Mouse (Mus musculus): ENCODE data around the gene Wwp2. TPM values are rescaled to one million over a fixed set of nuclear protein-coding genes. Genes with fewer than 3 reads are reported as not detected.

Gene Wwp2
- polyA plus RNA-seq, 1 experiment from 2014 or later, result 84.3 TPM

- Histone ChIP-seq H3K4me2 (replicated peaks) (no peak overlapping the region), H3K9ac (no peak overlapping the region), H3K27me3 (no peaks in the 10 kb centered on the region), H3K9me3 (replicated peaks) (no peaks in the 10 kb centered on the region), H3K4me1 (peaks cover 10% of the 10 kb centered on the region; the same call in 1 of the 2 replicates), H3K4me3 (replicated peaks) (no peak overlapping the region), H3K36me3 (peaks cover 78% of the 10 kb centered on the region), H3K27ac (replicated peaks) (no peak overlapping the region)
- no peak for ATAC-seq (ENCODE audit: insufficient number of reproducible peaks, low FRiP score, low TSS enrichment, low read depth)
- 92% methylated on average over 13 of the region's 13 CpGs for WGBS
These were observed 144.7 kb downstream of the Wwp2 start for GRCm38 (mm10) chr8:107580879-107581278.

- H3K4me3 ChIP-seq (replicated peaks), result no peak overlapping the region
- no peaks in the 10 kb centered on the region for H3K9me3 ChIP-seq (replicated peaks)
- no peak overlapping the region for H3K9ac ChIP-seq
- no peaks in the 10 kb centered on the region for H3K27me3 ChIP-seq
- peaks cover 10% of the 10 kb centered on the region; the same call in 1 of the 2 replicates for H3K4me1 ChIP-seq
- 96% methylated on average over 4 of the region's 4 CpGs for WGBS
- H3K4me2 ChIP-seq (replicated peaks), result no peak overlapping the region
- ATAC-seq (ENCODE audit: insufficient number of reproducible peaks, low FRiP score, low TSS enrichment, low read depth), result no peak
- H3K27ac ChIP-seq (replicated peaks), result no peak overlapping the region
- H3K36me3 ChIP-seq, result peaks cover 79% of the 10 kb centered on the region
These were observed 145.4 kb downstream of the Wwp2 start for GRCm38 (mm10) chr8:107581536-107581935.

GRCm38 (mm10) chr8:107582136-107582535 lies 146.0 kb downstream of the Wwp2 start:
- no peak overlapping the region for H3K4me2 ChIP-seq (replicated peaks)
- H3K36me3 ChIP-seq, result peaks cover 79% of the 10 kb centered on the region
- no peak overlapping the region for H3K4me3 ChIP-seq (replicated peaks)
- WGBS, result 91% methylated on average over 11 of the region's 11 CpGs
- H3K4me1 ChIP-seq, result peaks cover 9% of the 10 kb centered on the region; the same call in 1 of the 2 replicates
- no peaks in the 10 kb centered on the region for H3K9me3 ChIP-seq (replicated peaks)
- H3K9ac ChIP-seq, result no peak overlapping the region
- no peak for ATAC-seq (ENCODE audit: insufficient number of reproducible peaks, low FRiP score, low TSS enrichment, low read depth)
- H3K27ac ChIP-seq (replicated peaks), result no peak overlapping the region
- H3K27me3 ChIP-seq, result no peaks in the 10 kb centered on the region

GRCm38 (mm10) chr8:107587429-107587994 lies 151.3 kb downstream of the Wwp2 start:
- peak overlapping the region; percentile 66 for H3K4me2 ChIP-seq (replicated peaks)
- peaks cover 9% of the 10 kb centered on the region; the same call in 1 of the 2 replicates for H3K4me1 ChIP-seq
- WGBS, result 0% methylated on average over 17 of the region's 17 CpGs
- H3K27ac ChIP-seq (replicated peaks), result peak overlapping the region; percentile 84
- peak overlapping the region; percentile 69 for H3K4me3 ChIP-seq (replicated peaks)
- ATAC-seq (ENCODE audit: insufficient number of reproducible peaks, low FRiP score, low TSS enrichment, low read depth), result no peak
- no peaks in the 10 kb centered on the region for H3K27me3 ChIP-seq
- peaks cover 32% of the 10 kb centered on the region for H3K36me3 ChIP-seq
- peak overlapping the region; percentile 69 for H3K9ac ChIP-seq
- H3K9me3 ChIP-seq (replicated peaks), result no peaks in the 10 kb centered on the region

GRCm38 (mm10) chr8:107587995-107588780 lies 152.0 kb downstream of the Wwp2 start, which contains the start of gene Psmd7:
Psmd7 (minus strand) TSS chr8:107588464.
- Histone ChIP-seq H3K4me1 (peaks cover 9% of the 10 kb centered on the region; the same call in 1 of the 2 replicates), H3K27me3 (no peaks in the 10 kb centered on the region), H3K4me2 (replicated peaks) (peak within 1 kb of the TSS; percentile 66), H3K4me3 (replicated peaks) (peak within 1 kb of the TSS; percentile 69), H3K9ac (peak within 1 kb of the TSS; percentile 69), H3K9me3 (replicated peaks) (no peaks in the 10 kb centered on the region), H3K36me3 (peaks cover 25% of the 10 kb centered on the region), H3K27ac (replicated peaks) (peak within 1 kb of the TSS; percentile 84)
- 1% methylated on average over 65 of the region's 65 CpGs for WGBS
- ATAC-seq (ENCODE audit: insufficient number of reproducible peaks, low FRiP score, low TSS enrichment, low read depth), result peak; percentile 92

GRCm38 (mm10) chr8:107593967-107594729 lies 158.0 kb downstream of the Wwp2 start:
- no peak overlapping the region for H3K4me3 ChIP-seq (replicated peaks)
- H3K9ac ChIP-seq, result no peak overlapping the region
- no peaks in the 10 kb centered on the region for H3K36me3 ChIP-seq
- no peak overlapping the region for H3K27ac ChIP-seq (replicated peaks)
- H3K9me3 ChIP-seq (replicated peaks), result no peaks in the 10 kb centered on the region
- ATAC-seq (ENCODE audit: insufficient number of reproducible peaks, low FRiP score, low TSS enrichment, low read depth), result no peak
- no peaks in the 10 kb centered on the region for H3K27me3 ChIP-seq
- no peaks in the 10 kb centered on the region for H3K4me1 ChIP-seq
- 76% methylated on average over 5 of the region's 6 CpGs for WGBS
- no peak overlapping the region for H3K4me2 ChIP-seq (replicated peaks)

- H3K4me3 ChIP-seq (replicated peaks), result no peak overlapping the region
- ATAC-seq (ENCODE audit: insufficient number of reproducible peaks, low FRiP score, low TSS enrichment, low read depth), result no peak
- H3K9me3 ChIP-seq (replicated peaks), result no peaks in the 10 kb centered on the region
- 72% methylated on average over 6 of the region's 6 CpGs for WGBS
- no peaks in the 10 kb centered on the region for H3K4me1 ChIP-seq
- no peak overlapping the region for H3K9ac ChIP-seq
- no peak overlapping the region for H3K27ac ChIP-seq (replicated peaks)
- H3K27me3 ChIP-seq, result no peaks in the 10 kb centered on the region
- H3K4me2 ChIP-seq (replicated peaks), result no peak overlapping the region
- H3K36me3 ChIP-seq, result no peaks in the 10 kb centered on the region
These were observed 158.7 kb downstream of the Wwp2 start for GRCm38 (mm10) chr8:107594817-107595216.

GRCm38 (mm10) chr8:107597731-107598130 lies 161.6 kb downstream of the Wwp2 start:
- no peak overlapping the region for H3K27ac ChIP-seq (replicated peaks)
- WGBS, result 61% methylated on average over 1 of the region's 1 CpGs
- no peaks in the 10 kb centered on the region for H3K27me3 ChIP-seq
- no peak overlapping the region for H3K9ac ChIP-seq
- no peak overlapping the region for H3K4me2 ChIP-seq (replicated peaks)
- no peaks in the 10 kb centered on the region for H3K9me3 ChIP-seq (replicated peaks)
- H3K4me3 ChIP-seq (replicated peaks), result no peak overlapping the region
- no peaks in the 10 kb centered on the region for H3K36me3 ChIP-seq
- H3K4me1 ChIP-seq, result no peaks in the 10 kb centered on the region
- ATAC-seq (ENCODE audit: insufficient number of reproducible peaks, low FRiP score, low TSS enrichment, low read depth), result no peak

- H3K9me3 ChIP-seq (replicated peaks), result no peaks in the 10 kb centered on the region
- no peaks in the 10 kb centered on the region for H3K4me1 ChIP-seq
- no peaks in the 10 kb centered on the region for H3K36me3 ChIP-seq
- H3K27me3 ChIP-seq, result peaks cover 4% of the 10 kb centered on the region; the same call in 1 of the 2 replicates
- WGBS, result 81% methylated on average over 9 of the region's 9 CpGs
- H3K9ac ChIP-seq, result no peak overlapping the region
- H3K27ac ChIP-seq (replicated peaks), result no peak overlapping the region
- H3K4me2 ChIP-seq (replicated peaks), result no peak overlapping the region
- H3K4me3 ChIP-seq (replicated peaks), result no peak overlapping the region
- ATAC-seq (ENCODE audit: insufficient number of reproducible peaks, low FRiP score, low TSS enrichment, low read depth), result no peak
These were observed 163.5 kb downstream of the Wwp2 start for GRCm38 (mm10) chr8:107599691-107600090.

- no peaks in the 10 kb centered on the region for H3K36me3 ChIP-seq
- no peaks in the 10 kb centered on the region for H3K4me1 ChIP-seq
- 4% methylated on average over 7 of the region's 7 CpGs for WGBS
- H3K4me2 ChIP-seq (replicated peaks), result no peak overlapping the region
- peaks cover 4% of the 10 kb centered on the region; the same call in 1 of the 2 replicates for H3K27me3 ChIP-seq
- no peaks in the 10 kb centered on the region for H3K9me3 ChIP-seq (replicated peaks)
- ATAC-seq (ENCODE audit: insufficient number of reproducible peaks, low FRiP score, low TSS enrichment, low read depth), result no peak
- H3K27ac ChIP-seq (replicated peaks), result no peak overlapping the region
- no peak overlapping the region for H3K9ac ChIP-seq
- no peak overlapping the region for H3K4me3 ChIP-seq (replicated peaks)
These were observed 166.9 kb downstream of the Wwp2 start for GRCm38 (mm10) chr8:107603026-107603425.

Measured in embryonic facial prominence, embryonic 15.5 days (tissue).